Mouse (Mus musculus): ENCODE results near the gene Zfp644. TPM values are rescaled to one million over a fixed set of nuclear protein-coding genes. Genes with fewer than 3 reads are reported as not detected.

Gene Zfp644
- total RNA-seq, 1 experiment: 65.6 TPM

DNA sequence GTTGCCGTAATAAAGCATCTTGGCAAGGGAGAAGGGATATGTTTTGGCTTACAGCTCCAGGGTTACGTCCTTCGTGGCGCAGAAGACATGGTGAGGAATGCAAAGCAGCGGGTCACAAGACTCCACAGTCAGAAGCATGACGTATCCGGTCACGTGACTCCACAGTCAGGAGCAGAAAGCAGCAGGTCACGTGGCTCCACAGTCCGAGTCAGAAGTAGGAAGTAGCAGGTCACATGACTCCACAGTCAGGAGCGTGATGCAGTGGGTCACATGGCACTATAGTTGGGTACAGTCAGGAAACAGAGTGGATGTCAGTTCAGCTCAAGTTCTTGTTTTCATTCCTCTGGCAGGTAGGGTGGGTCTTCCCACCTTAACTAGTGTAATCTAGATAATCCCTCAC lies 107.4 kb downstream of the Zfp644 start:
- Histone ChIP-seq H3K4me1 (ENCODE audit: control insufficient read depth in 2 of 2, insufficient read depth in 2 of 2, low read length in 2 of 2, poor library complexity in 1 of 2) (no peaks in the 10 kb centered on the region), H3K9me3 (ENCODE audit: control insufficient read depth, insufficient read depth, low read depth, low read length) (no peaks in the 10 kb centered on the region), H3K27ac (ENCODE audit: insufficient read depth, low read depth, low read length, poor library complexity, severe bottlenecking) (no peak overlapping the region), H3K9ac (ENCODE audit: insufficient read depth, low read depth, low read length, poor library complexity, severe bottlenecking) (no peak overlapping the region), H3K36me3 (ENCODE audit: control insufficient read depth, insufficient read depth, low read length, poor library complexity, severe bottlenecking) (no peaks in the 10 kb centered on the region), H3K4me3 (ENCODE audit: insufficient read depth in 1 of 2, low read depth in 1 of 2, low read length in 2 of 2, poor library complexity in 1 of 2, severe bottlenecking in 1 of 2) (no peak overlapping the region)
- TF ChIP-seq HCFC1 (IDR thresholded peaks at IDR 0.05; ENCODE audit: borderline replicate concordance, insufficient read depth, low read length): no peak
- TF ChIP-seq CHD2 (IDR thresholded peaks at IDR 0.05; ENCODE audit: low read depth, low read length): no peak
- TF ChIP-seq ZNF384 (IDR thresholded peaks at IDR 0.05; ENCODE audit: low read depth, low read length): no peak
- TF ChIP-seq MAFK (IDR thresholded peaks at IDR 0.05; ENCODE audit: insufficient read depth, low read depth, low read length): no peak
- no peak for TF ChIP-seq ZC3H11A (IDR thresholded peaks at IDR 0.05; ENCODE audit: borderline replicate concordance, low read depth, low read length)
- in situ Hi-C loops (cut with MboI; ENCODE audit: low sequenced_read_pairs in 2 of 2, unreplicated experiment in 2 of 2): no loop called here
- DNase-seq (ENCODE audit: low read depth, low spot score): peak; percentile 29

DNA sequence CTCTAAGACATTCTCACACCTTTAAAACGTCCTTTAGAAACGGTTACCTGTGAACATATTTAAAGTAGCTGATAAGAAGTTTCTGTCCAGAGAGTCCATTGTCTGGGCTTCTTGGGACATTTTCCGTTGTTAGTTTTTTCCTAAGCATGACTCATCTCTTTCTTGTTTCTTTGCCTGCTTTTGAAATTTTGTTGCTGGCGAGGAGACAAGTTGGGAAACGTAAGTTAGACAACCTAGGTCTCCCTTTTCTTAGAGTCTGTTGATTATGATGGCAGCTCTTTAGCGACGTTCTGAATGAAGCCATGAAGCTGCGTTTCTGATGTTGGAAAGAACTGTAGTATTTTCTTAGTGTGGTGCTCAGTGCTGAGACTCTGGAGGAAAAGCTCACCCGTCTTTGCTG lies 108.1 kb downstream of the Zfp644 start:
- Histone ChIP-seq H3K9me3 (ENCODE audit: control insufficient read depth, insufficient read depth, low read depth, low read length) (no peaks in the 10 kb centered on the region), H3K9ac (ENCODE audit: insufficient read depth, low read depth, low read length, poor library complexity, severe bottlenecking) (no peak overlapping the region), H3K27ac (ENCODE audit: insufficient read depth, low read depth, low read length, poor library complexity, severe bottlenecking) (no peak overlapping the region), H3K4me3 (ENCODE audit: insufficient read depth in 1 of 2, low read depth in 1 of 2, low read length in 2 of 2, poor library complexity in 1 of 2, severe bottlenecking in 1 of 2) (no peak overlapping the region), H3K36me3 (ENCODE audit: control insufficient read depth, insufficient read depth, low read length, poor library complexity, severe bottlenecking) (no peaks in the 10 kb centered on the region), H3K4me1 (ENCODE audit: control insufficient read depth in 2 of 2, insufficient read depth in 2 of 2, low read length in 2 of 2, poor library complexity in 1 of 2) (no peaks in the 10 kb centered on the region)
- TF ChIP-seq ZNF384 (IDR thresholded peaks at IDR 0.05; ENCODE audit: low read depth, low read length) (no peak), MAFK (IDR thresholded peaks at IDR 0.05; ENCODE audit: insufficient read depth, low read depth, low read length) (no peak), ZC3H11A (IDR thresholded peaks at IDR 0.05; ENCODE audit: borderline replicate concordance, low read depth, low read length) (no peak), CHD2 (IDR thresholded peaks at IDR 0.05; ENCODE audit: low read depth, low read length) (no peak), HCFC1 (IDR thresholded peaks at IDR 0.05; ENCODE audit: borderline replicate concordance, insufficient read depth, low read length) (no peak)
- no peak for DNase-seq (ENCODE audit: low read depth, low spot score)
- in situ Hi-C loops (cut with MboI; ENCODE audit: low sequenced_read_pairs in 2 of 2, unreplicated experiment in 2 of 2): no loop called here

DNA sequence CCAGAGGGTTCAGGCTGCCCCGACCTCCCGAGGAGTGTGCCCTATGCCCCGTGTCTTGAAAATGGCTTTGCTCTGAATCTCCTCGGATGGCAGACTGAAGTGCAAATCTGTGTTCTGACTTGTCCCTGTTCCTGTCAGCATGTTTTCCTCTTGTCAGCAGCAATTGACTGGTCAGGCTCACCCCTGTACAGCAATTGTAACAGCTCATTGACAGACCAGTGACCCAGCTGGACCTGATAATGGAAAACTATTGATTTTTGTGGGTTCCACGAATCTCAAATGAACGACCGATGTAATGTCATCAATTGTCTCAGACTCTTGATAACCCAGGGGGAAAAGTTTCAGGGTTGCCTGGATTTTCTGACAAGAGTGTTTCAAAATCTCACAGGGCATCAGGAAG lies 116.1 kb downstream of the Zfp644 start:
- no peak overlapping the region for H3K27ac ChIP-seq (ENCODE audit: insufficient read depth, low read depth, low read length, poor library complexity, severe bottlenecking)
- no peaks in the 10 kb centered on the region for H3K9me3 ChIP-seq (ENCODE audit: control insufficient read depth, insufficient read depth, low read depth, low read length)
- no peaks in the 10 kb centered on the region for H3K36me3 ChIP-seq (ENCODE audit: control insufficient read depth, insufficient read depth, low read length, poor library complexity, severe bottlenecking)
- no peak overlapping the region for H3K4me3 ChIP-seq (ENCODE audit: insufficient read depth in 1 of 2, low read depth in 1 of 2, low read length in 2 of 2, poor library complexity in 1 of 2, severe bottlenecking in 1 of 2)
- DNase-seq (ENCODE audit: low read depth, low spot score): no peak
- H3K9ac ChIP-seq (ENCODE audit: insufficient read depth, low read depth, low read length, poor library complexity, severe bottlenecking): no peak overlapping the region
- TF ChIP-seq HCFC1 (IDR thresholded peaks at IDR 0.05; ENCODE audit: borderline replicate concordance, insufficient read depth, low read length) (no peak), MAFK (IDR thresholded peaks at IDR 0.05; ENCODE audit: insufficient read depth, low read depth, low read length) (no peak), ZC3H11A (IDR thresholded peaks at IDR 0.05; ENCODE audit: borderline replicate concordance, low read depth, low read length) (no peak)
- no peaks in the 10 kb centered on the region for H3K4me1 ChIP-seq (ENCODE audit: control insufficient read depth in 2 of 2, insufficient read depth in 2 of 2, low read length in 2 of 2, poor library complexity in 1 of 2)
- in situ Hi-C loops (cut with MboI; ENCODE audit: low sequenced_read_pairs in 2 of 2, unreplicated experiment in 2 of 2): no loop called here

DNA sequence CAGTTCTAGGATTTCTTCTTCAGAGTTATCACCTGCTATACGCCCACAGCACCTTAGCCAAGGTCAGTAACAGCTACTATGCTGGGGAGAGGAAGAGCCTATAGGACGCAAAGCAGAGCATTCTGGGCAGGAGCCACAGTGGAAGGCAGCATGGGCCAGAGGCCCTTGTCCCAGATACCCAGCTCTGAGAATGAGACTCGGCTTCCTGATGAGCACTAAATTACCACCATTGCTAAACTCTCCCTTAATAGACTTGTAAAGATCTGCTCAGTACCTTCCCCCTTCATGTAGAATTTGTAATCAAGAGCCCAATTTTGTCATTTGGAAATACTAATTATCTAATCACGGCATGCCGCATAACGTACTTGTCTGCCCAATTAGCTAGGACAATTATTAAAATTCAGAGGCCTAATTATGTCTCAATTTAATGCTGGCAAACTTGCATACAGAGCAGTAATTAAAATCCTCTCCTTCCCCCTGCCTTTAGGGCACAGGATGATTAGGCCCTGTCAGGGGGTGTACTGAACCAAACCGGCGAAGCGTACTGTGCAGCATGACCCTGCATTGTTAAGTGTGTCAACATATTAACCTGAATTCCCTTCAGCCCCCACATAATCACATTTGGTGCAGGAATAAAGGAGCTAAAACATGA lies 119.7 kb downstream of the Zfp644 start:
- TF ChIP-seq MAFK (IDR thresholded peaks at IDR 0.05; ENCODE audit: insufficient read depth, low read depth, low read length) (no peak), ZNF384 (IDR thresholded peaks at IDR 0.05; ENCODE audit: low read depth, low read length) (no peak), HCFC1 (IDR thresholded peaks at IDR 0.05; ENCODE audit: borderline replicate concordance, insufficient read depth, low read length) (no peak), CHD2 (IDR thresholded peaks at IDR 0.05; ENCODE audit: low read depth, low read length) (no peak), ZC3H11A (IDR thresholded peaks at IDR 0.05; ENCODE audit: borderline replicate concordance, low read depth, low read length) (no peak)
- Histone ChIP-seq H3K4me3 (ENCODE audit: insufficient read depth in 1 of 2, low read depth in 1 of 2, low read length in 2 of 2, poor library complexity in 1 of 2, severe bottlenecking in 1 of 2) (no peak overlapping the region), H3K4me1 (ENCODE audit: control insufficient read depth in 2 of 2, insufficient read depth in 2 of 2, low read length in 2 of 2, poor library complexity in 1 of 2) (no peaks in the 10 kb centered on the region), H3K9ac (ENCODE audit: insufficient read depth, low read depth, low read length, poor library complexity, severe bottlenecking) (no peak overlapping the region), H3K27ac (ENCODE audit: insufficient read depth, low read depth, low read length, poor library complexity, severe bottlenecking) (no peak overlapping the region), H3K9me3 (ENCODE audit: control insufficient read depth, insufficient read depth, low read depth, low read length) (no peaks in the 10 kb centered on the region), H3K36me3 (ENCODE audit: control insufficient read depth, insufficient read depth, low read length, poor library complexity, severe bottlenecking) (no peaks in the 10 kb centered on the region)
- no peak for DNase-seq (ENCODE audit: low read depth, low spot score)
- in situ Hi-C loops (cut with MboI; ENCODE audit: low sequenced_read_pairs in 2 of 2, unreplicated experiment in 2 of 2): no loop called here

DNA sequence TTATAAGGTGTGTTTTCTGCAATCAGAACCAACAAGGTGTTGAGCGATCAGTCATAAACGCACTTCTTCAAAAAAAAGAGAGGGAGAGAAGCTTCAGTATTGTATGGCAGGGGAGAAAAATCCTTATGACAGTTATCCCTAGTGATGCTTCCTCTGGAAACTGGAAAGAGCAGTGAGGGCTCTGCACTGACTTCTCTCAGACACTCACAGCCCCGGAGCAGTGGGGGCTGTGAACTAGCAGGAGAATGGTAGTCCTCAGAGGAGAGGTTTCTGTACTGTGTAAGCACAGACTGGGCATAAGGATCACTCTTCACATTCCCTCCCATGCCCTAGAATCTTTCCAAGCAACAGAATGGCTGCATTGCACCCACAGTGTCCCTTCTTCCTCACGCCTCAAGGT lies 122.0 kb downstream of the Zfp644 start:
- Histone ChIP-seq H3K9me3 (ENCODE audit: control insufficient read depth, insufficient read depth, low read depth, low read length) (no peaks in the 10 kb centered on the region), H3K4me1 (ENCODE audit: control insufficient read depth in 2 of 2, insufficient read depth in 2 of 2, low read length in 2 of 2, poor library complexity in 1 of 2) (no peaks in the 10 kb centered on the region), H3K27ac (ENCODE audit: insufficient read depth, low read depth, low read length, poor library complexity, severe bottlenecking) (no peak overlapping the region), H3K9ac (ENCODE audit: insufficient read depth, low read depth, low read length, poor library complexity, severe bottlenecking) (no peak overlapping the region), H3K4me3 (ENCODE audit: insufficient read depth in 1 of 2, low read depth in 1 of 2, low read length in 2 of 2, poor library complexity in 1 of 2, severe bottlenecking in 1 of 2) (peak overlapping the region in 1 of 2 experiments; percentile 62; a peak in 2 of 4 replicates), H3K36me3 (ENCODE audit: control insufficient read depth, insufficient read depth, low read length, poor library complexity, severe bottlenecking) (no peaks in the 10 kb centered on the region)
- in situ Hi-C loops (cut with MboI; ENCODE audit: low sequenced_read_pairs in 2 of 2, unreplicated experiment in 2 of 2): no loop called here
- TF ChIP-seq MAFK (IDR thresholded peaks at IDR 0.05; ENCODE audit: insufficient read depth, low read depth, low read length) (no peak), CHD2 (IDR thresholded peaks at IDR 0.05; ENCODE audit: low read depth, low read length) (no peak), ZC3H11A (IDR thresholded peaks at IDR 0.05; ENCODE audit: borderline replicate concordance, low read depth, low read length) (no peak), ZNF384 (IDR thresholded peaks at IDR 0.05; ENCODE audit: low read depth, low read length) (no peak), HCFC1 (IDR thresholded peaks at IDR 0.05; ENCODE audit: borderline replicate concordance, insufficient read depth, low read length) (no peak)
- no peak for DNase-seq (ENCODE audit: low read depth, low spot score)
